Mouse (Mus musculus) neutrophil, adult 5-6 weeks (primary cell): ENCODE results near the gene Car14. TPM values are rescaled to one million over a fixed set of nuclear protein-coding genes. Genes with fewer than 3 reads are reported as not detected.
A peak's percentile ranks its signal among the peaks of the same experiment; 100 is the strongest.

Experiments used
- ATAC-seq: fragments of 151-379, 151-347 bp; 2 replicates; pipeline ENCODE4 v1.8.0; 2017; ENCODE audit warnings: mild to moderate bottlenecking, moderate TSS enrichment; ENCODE audit not compliant: insufficient number of reproducible peaks, poor library complexity, low FRiP score, severe bottlenecking; ENCODE audit errors: extremely low read depth
- total RNA-seq: library from RNA; stranded (forward); fragments of 200-1000 nt; gene quantifications from 2 replicates; pipeline ENCODE4 v1.2.3, GENCODE M21; 2017

Gene Car14
- total RNA-seq, 1 experiment from 2014 or later, result not detected

- no peak for ATAC-seq
Observed at GRCm38 (mm10) chr3:95894317-95895160, 10.0 kb downstream of the Car14 start.

DNA sequence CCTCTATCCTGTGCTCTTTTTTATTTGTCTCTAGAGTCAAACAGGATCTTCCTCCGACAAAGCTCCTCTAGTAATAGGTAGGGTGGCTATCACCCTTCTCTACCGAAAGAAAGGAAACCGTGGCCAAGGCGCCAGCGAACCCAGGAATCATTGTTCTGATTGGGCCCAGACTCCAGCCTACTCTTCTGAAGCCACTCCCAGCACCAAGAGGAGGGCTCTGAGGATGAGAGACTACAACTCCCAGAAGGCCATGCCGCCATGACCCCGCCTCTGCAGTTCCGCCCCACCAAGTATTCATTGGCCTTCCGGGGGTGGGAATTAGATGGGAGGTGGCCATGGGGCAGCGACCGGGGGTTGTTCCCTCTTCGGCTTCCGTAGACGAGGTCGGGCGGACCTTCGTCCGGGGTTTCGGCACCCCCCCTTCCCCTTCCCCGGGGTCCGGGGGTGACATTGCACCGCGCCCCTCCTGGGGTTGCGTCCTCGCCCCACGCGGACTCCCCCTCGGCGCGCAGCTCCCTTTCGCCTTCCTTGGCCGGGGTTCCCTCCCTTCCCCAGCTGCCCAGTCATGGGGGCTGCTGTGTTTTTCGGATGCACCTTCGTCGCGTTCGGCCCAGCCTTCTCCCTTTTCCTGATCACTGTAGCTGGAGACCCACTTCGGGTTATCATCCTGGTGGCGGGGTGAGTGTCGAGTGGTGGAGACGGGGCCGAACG lies 10.7 kb downstream of the Car14 start, which contains the start of gene Aph1a:
Aph1a (plus strand) TSS at position 364 of the 711 bp plus-strand sequence.
- ATAC-seq, result peak; percentile 96

DNA sequence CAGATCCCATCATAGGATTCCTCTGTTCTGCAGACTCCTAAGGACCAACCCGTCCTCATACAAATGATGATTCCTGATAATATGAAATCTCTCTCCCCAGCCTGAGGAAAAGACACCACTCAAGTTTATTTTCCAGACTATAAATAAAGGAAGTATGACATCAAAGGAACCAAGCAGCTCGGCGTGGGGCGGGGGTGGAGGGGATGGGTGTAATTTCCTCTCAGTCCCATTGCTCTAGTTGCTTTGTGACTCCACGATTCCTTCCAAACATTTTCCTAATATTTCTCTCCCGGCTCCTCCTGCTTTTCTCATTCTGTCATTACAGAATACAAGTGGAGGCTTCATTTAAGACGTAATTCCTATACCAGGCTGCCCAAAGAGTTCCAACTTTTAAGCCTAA lies 11.4 kb downstream of the Car14 start:
- no peak for ATAC-seq

GRCm38 (mm10) chr3:95892066-95893052 lies 12.1 kb downstream of the Car14 start:
- ATAC-seq, result no peak

- ATAC-seq, result peak; percentile 52
Observed at GRCm38 (mm10) chr3:95891211-95892065, 13.1 kb downstream of the Car14 start, which contains the start of gene BC028528. BC028528 (minus strand) TSS chr3:95892005.

DNA sequence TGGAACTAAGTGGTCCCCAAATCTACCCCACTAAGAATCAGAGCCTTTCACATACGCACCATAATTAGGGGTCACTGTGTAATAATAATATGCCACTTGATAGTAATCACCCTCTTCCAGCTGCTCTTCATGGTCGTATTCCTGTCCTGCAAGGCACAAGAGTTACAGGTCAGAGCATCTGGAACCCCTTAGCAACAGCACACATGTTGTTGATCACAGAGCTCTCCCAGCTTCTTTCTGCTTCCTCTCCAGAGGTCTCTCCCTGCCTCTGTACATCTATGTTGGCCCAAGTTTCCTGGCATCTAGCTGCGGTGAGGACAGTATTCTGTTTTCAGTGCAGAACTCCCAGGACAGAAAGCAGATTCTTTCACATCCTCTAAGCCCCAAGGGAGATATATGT lies 14.8 kb downstream of the Car14 start:
- ATAC-seq, result no peak

- ATAC-seq, result no peak
Observed at GRCm38 (mm10) chr3:95887596-95887995, 16.9 kb downstream of the Car14 start.

DNA sequence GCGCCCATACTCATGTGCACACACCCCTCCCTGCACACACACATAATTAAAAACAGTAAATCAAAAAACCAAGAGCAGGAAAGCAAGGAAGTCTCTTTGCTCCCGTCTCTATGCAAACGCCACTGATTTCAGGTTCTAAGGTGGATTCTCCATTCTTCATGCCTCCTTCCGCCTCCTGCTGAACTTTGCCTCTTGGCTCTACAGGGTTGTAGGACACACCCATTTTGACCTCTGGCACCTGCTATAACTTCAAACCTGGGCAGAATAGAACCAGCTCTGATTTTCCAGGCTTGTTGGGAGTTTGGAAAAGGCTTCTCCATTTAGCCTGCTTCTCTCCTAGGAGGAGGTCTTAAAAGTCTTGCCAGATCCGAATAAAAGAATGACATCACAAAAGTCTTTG lies 20.1 kb downstream of the Car14 start:
- no peak for ATAC-seq

- no peak for ATAC-seq
Observed at GRCm38 (mm10) chr3:95882816-95883425, 21.6 kb downstream of the Car14 start.

DNA sequence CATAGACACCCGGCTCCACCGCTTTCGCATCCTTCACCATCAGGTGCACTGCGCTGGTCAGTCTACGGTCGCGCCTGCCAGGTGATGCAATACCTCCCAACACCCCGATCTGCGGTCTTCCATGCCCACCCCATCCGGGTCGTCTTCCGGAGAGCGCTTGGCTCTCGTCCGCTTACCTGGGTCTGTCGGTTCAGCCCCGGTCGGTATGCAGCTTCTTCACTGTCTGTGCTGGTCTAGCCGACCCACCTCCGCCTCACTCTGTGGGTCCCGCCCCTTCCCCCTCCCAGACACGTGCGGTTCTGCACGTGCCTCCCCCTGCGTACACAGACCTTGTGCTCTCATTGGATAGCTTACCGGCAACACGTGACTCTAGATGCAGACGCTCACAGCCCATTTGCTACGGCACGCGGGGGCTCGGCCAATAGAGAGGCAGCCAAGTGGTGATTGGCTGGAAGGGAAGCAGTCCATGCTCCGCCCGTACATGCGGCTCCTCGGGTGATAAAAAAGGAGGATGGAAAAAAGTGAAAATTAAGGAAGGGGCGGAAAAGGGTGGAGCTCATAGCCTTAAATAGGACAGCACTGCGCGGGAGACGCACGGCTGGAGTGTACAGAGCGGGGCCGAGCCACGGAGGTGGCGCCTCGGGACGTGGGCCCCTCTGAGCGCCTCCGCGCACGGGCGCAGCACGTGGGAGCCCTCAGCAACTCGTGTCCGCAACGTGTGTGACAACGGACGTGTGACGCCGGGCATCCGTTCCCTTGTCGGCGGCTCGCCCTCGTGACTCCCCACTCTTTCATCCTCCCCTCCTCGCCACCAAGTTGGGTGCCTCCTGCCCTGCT lies 22.3 kb downstream of the Car14 start, which contains the start of gene Ciart:
Ciart (minus strand) TSS at position 273 of the 837 bp plus-strand sequence.
- ATAC-seq, result peak; percentile 97

GRCm38 (mm10) chr3:95879063-95879462 lies 25.4 kb downstream of the Car14 start:
- ATAC-seq, result no peak

GRCm38 (mm10) chr3:95872048-95872447 lies 32.4 kb downstream of the Car14 start:
- ATAC-seq, result no peak

- peak; percentile 97 for ATAC-seq
Observed at GRCm38 (mm10) chr3:95871392-95871867, 33.1 kb downstream of the Car14 start, which contains the start of gene Mrps21. Mrps21 (minus strand) TSS chr3:95871519.

GRCm38 (mm10) chr3:95870976-95871375 lies 33.5 kb downstream of the Car14 start:
- no peak for ATAC-seq

DNA sequence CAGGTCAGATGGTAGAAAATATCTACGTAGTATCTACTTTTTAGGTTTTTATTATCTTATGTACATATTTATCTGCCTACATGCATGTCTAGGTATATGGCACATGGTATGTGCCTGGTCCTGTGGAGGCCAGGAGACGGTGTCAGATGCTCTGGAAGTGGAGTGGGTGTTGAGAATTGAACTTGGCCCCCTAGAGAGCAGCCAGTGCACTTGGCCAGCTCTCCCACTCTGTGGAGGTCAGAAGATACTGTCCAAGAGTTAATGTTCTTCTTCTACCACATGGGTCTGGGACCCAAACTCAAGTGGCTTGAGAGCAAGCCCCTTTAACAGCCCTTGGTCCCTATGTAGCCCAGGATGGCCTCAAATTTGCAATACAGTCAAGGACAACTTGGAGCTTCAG lies 37.1 kb downstream of the Car14 start:
- no peak for ATAC-seq

- ATAC-seq, result no peak
Observed at GRCm38 (mm10) chr3:95866071-95866470, 38.4 kb downstream of the Car14 start.

- no peak for ATAC-seq
Observed at GRCm38 (mm10) chr3:95865571-95865970, 38.9 kb downstream of the Car14 start.
